Mouse (Mus musculus): ENCODE results near the gene Fmnl1. TPM values are rescaled to one million over a fixed set of nuclear protein-coding genes. Genes with fewer than 3 reads are reported as not detected.
"Not testable (repeated sequence)": the region's sequence is repeated elsewhere in the genome, so short reads cannot be mapped to it uniquely, and the experiment has no call there.

The Fmnl1 gene
- polyA plus RNA-seq, 1 experiment = 1.1 TPM

DNA sequence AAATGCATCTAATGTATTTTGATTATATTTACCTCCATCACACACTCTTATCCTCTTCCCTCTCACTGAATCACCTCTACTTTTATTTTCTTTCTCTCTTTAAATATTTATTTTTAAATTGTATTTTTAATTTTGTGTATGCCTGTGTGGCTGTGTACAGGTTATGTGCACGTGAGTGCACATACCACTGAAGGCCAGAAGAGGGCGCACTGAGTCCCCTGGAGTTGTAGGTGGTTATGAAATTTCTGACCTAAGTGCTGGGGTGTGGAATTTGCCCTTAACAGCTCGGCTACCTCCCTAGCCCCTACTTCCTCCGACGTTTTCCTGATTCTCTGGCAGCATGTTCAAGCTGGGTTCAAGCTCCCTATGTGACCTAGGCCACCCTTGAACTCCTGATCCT, 42.8 kb downstream of the Fmnl1 start:
- no peak overlapping the region for H3K27ac ChIP-seq (ENCODE audit: insufficient read depth, low read length)
- H3K4me1 ChIP-seq (ENCODE audit: control insufficient read depth, insufficient read depth, low read length) = no peaks in the 10 kb centered on the region
- TF ChIP-seq CTCF (IDR thresholded peaks at IDR 0.05; ENCODE audit: borderline replicate concordance, insufficient read depth, low read length) (no peak), POLR2A (IDR thresholded peaks at IDR 0.05; ENCODE audit: low read depth, low read length) (no peak)
- H3K4me3 ChIP-seq (ENCODE audit: insufficient read depth, low read length) = no peak overlapping the region

DNA sequence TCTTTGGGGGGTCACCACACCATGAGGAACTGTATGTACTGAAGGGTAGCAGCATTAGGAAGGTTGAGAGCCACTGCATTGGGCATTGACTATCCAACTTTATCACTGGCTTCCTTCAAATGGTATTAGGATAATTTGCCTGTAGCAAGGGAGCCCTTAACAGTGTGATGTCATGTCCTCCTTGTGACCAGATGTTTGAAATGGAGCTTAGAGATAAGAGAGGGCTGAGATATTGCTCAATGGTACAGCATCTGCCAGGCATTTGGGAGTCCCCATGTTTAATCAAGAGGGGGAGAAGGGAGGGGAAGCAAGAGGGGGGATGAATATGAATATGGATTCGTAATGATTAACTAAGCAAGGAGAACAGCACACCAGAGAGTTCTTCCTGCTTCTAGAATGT, 44.4 kb downstream of the Fmnl1 start:
- no peak overlapping the region for H3K4me3 ChIP-seq (ENCODE audit: insufficient read depth, low read length)

DNA sequence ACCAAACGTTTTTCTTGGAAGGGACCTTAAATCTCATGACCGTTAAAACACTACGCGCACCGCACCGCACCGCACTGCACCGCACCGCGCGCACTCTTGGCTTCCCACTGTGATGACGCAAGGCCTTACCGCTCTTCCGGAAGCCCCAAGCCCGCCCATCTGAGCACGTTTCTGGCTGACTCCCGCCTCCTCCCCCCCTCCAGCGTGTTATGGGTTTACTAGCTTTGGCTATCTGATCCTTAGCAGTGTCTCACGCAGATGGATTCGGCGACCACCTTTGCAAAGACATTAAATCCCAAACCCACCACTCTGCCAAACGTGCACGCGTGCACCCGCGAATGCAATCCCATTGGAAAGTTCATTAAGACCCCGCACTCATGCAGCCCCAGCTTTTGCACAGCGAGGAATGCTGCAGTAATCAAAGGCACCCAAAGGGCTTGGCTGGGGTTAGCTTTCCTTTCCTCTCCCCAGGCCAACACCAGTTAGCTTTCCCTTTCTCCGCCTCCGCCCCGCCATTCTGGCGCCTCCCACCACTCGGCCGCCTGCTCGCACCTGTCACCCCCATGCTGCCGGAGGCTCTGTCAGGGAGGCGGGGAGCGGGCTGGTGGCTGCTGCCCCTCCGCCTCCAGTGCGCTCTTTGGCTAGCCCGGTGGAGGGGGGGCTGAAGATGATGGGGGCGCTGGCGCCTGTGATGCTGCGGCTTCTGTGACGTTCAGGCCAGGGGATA, 47.0 kb downstream of the Fmnl1 start, which contains the start of gene Spata32:
Spata32 (minus strand) TSS at position 643 of the 727 bp plus-strand sequence.
- H3K4me1 ChIP-seq (ENCODE audit: control insufficient read depth, insufficient read depth, low read length) = no peaks in the 10 kb centered on the region
- H3K27ac ChIP-seq (ENCODE audit: insufficient read depth, low read length) = no peak within 1 kb of the TSS
- TF ChIP-seq POLR2A (IDR thresholded peaks at IDR 0.05; ENCODE audit: low read depth, low read length) (no peak), CTCF (IDR thresholded peaks at IDR 0.05; ENCODE audit: borderline replicate concordance, insufficient read depth, low read length) (no peak)
- peak within 1 kb of the TSS; percentile 22; the same call in 1 of the 2 replicates for H3K4me3 ChIP-seq (ENCODE audit: insufficient read depth, low read length)

More for the DNA sequence above, 44.4 kb downstream of the Fmnl1 start:
- H3K4me1 ChIP-seq (ENCODE audit: control insufficient read depth, insufficient read depth, low read length) = no peaks in the 10 kb centered on the region
- no peak for TF ChIP-seq POLR2A (IDR thresholded peaks at IDR 0.05; ENCODE audit: low read depth, low read length)
- no peak for TF ChIP-seq CTCF (IDR thresholded peaks at IDR 0.05; ENCODE audit: borderline replicate concordance, insufficient read depth, low read length)
- no peak overlapping the region for H3K27ac ChIP-seq (ENCODE audit: insufficient read depth, low read length)

DNA sequence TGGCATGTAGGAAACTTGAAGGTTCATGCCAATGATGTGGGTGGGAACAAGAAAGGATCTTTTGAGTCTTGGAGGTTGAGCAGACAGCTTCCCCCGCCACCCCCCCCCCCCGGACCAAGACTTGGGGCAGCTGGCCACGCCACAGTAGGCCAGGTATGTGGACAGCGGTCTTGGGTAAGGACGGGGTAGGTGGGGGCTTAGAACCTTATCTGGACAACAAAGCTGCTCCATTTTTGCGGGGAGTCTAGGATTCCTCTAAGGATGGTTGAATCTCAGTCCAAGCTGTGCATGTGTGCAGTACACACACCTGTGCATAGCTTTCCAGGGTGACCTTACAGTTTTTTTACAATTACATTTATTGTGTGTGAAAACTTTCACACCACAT, 47.6 kb downstream of the Fmnl1 start:
- 0 out of 2 replicates have a peak overlapping the region, but pooled peaks have one; percentile 22 for H3K4me3 ChIP-seq (ENCODE audit: insufficient read depth, low read length)
- H3K27ac ChIP-seq (ENCODE audit: insufficient read depth, low read length) = no peak overlapping the region
- H3K4me1 ChIP-seq (ENCODE audit: control insufficient read depth, insufficient read depth, low read length) = no peaks in the 10 kb centered on the region
- TF ChIP-seq CTCF (IDR thresholded peaks at IDR 0.05; ENCODE audit: borderline replicate concordance, insufficient read depth, low read length) (no peak), POLR2A (IDR thresholded peaks at IDR 0.05; ENCODE audit: low read depth, low read length) (no peak)

DNA sequence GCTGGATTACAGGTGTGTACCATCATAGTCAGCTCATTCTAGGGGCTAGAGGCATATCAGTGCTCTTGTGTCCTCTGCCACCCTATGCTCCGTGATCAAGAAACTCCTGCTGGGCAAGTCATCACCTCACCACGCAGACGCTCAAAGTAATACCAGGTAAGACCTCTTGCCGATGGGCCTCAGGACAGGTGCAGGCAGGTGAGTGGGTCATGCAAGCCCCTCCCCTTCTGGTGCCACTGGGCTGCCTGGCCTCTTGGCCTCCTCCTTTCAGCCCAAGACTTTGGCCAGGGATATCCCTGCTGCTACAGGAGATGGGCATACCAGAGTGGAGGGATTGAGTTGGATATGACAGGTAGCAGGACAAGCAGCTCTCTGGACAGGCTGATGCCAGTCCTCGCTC, 48.4 kb downstream of the Fmnl1 start:
- TF ChIP-seq CTCF (IDR thresholded peaks at IDR 0.05; ENCODE audit: borderline replicate concordance, insufficient read depth, low read length) (no peak), POLR2A (IDR thresholded peaks at IDR 0.05; ENCODE audit: low read depth, low read length) (no peak)

DNA sequence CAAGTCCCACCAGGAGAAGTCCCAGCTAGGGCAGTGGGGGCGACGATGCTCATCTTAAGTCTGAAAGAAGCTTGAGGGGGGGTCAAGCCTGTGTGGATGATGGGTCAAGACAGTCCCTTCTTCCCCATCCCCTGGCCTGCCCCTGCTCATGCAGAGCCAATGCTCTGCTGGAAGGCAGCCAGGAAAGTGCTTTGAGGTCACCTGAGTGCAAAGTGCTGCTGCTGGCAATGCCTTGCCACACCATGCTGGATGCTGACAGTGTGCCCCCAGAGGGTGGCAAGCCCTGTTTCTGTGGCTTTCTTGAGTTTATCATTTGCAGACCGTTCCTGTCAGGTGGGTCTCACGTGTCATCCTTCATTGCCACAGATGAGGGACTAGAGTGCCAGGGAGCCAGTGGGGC, 49.1 kb downstream of the Fmnl1 start:
- no peaks in the 10 kb centered on the region for H3K4me1 ChIP-seq (ENCODE audit: control insufficient read depth, insufficient read depth, low read length)
- H3K27ac ChIP-seq (ENCODE audit: insufficient read depth, low read length) = no peak overlapping the region
- no peak overlapping the region for H3K4me3 ChIP-seq (ENCODE audit: insufficient read depth, low read length)
- TF ChIP-seq POLR2A (IDR thresholded peaks at IDR 0.05; ENCODE audit: low read depth, low read length) = no peak
- TF ChIP-seq CTCF (IDR thresholded peaks at IDR 0.05; ENCODE audit: borderline replicate concordance, insufficient read depth, low read length) = no peak

More for the DNA sequence above, 48.4 kb downstream of the Fmnl1 start:
- Histone ChIP-seq H3K4me3 (ENCODE audit: insufficient read depth, low read length) (no peak overlapping the region), H3K27ac (ENCODE audit: insufficient read depth, low read length) (no peak overlapping the region), H3K4me1 (ENCODE audit: control insufficient read depth, insufficient read depth, low read length) (no peaks in the 10 kb centered on the region)

DNA sequence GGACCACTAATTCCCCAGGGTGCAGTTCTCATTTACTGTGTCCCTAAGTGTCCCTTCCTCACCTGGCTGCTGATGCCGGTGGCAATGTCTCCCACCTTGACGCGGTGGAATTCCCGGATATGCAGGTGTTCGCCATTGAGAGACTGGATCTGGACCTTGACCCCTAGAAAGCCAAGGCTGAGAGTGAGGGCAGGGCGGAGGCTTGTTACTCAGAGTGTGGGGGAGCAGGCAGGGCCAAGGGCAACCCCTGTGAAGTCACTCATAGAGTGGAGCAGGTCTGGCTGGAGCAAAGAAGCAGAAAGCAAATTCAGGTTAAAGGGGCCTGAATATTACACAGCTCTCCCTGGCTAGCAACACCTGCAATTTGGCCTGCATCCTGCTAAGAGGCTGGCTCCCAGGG, 50.5 kb downstream of the Fmnl1 start:
- Histone ChIP-seq H3K4me3 (ENCODE audit: insufficient read depth, low read length) (no peak overlapping the region), H3K27ac (ENCODE audit: insufficient read depth, low read length) (no peak overlapping the region), H3K4me1 (ENCODE audit: control insufficient read depth, insufficient read depth, low read length) (no peaks in the 10 kb centered on the region)
- TF ChIP-seq CTCF (IDR thresholded peaks at IDR 0.05; ENCODE audit: borderline replicate concordance, insufficient read depth, low read length) = no peak
- no peak for TF ChIP-seq POLR2A (IDR thresholded peaks at IDR 0.05; ENCODE audit: low read depth, low read length)

DNA sequence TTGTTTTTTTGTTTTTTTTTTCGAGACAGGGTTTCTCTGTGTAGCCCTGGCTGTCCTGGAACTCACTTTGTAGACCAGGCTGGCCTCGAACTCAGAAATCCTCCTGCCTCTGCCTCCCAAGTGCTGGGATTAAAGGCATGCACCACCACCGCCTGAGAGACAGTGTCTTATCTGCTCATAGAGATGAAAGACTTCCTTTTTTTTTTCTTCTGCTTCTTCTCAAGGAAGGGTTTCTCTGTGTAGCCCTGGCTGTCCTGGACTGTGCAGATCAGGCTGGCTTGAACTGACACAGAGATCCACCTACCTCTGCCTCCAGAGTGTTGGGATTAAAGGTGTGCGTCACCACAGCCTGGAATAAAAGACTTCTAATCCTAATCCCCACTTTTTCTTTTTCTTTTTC, 51.8 kb downstream of the Fmnl1 start:
- H3K4me1 ChIP-seq (ENCODE audit: control insufficient read depth, insufficient read depth, low read length); H3K27ac ChIP-seq (ENCODE audit: insufficient read depth, low read length); H3K4me3 ChIP-seq (ENCODE audit: insufficient read depth, low read length): not testable (repeated sequence)

DNA sequence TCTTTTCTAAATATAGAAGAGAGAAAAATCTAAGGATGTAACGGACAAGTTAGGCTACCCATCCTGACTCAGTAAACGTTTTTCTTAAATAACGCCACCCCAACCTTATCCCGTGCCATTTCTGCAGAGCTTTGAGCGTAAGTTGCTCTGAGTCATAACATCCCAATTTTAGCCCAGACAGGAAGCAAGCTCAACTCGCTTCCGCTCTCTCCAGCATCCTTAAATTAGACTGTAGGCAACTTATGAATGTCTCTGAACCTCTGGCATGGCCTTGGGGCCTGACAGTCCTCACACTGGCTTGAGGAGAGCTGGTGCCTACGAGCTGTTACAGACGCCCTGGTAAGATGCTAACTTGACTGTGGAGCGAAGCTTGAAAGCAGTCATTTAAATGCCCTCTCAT, 52.5 kb downstream of the Fmnl1 start:
- no peak overlapping the region for H3K4me3 ChIP-seq (ENCODE audit: insufficient read depth, low read length)
- no peaks in the 10 kb centered on the region for H3K4me1 ChIP-seq (ENCODE audit: control insufficient read depth, insufficient read depth, low read length)
- H3K27ac ChIP-seq (ENCODE audit: insufficient read depth, low read length) = no peak overlapping the region
- TF ChIP-seq POLR2A (IDR thresholded peaks at IDR 0.05; ENCODE audit: low read depth, low read length) (no peak), CTCF (IDR thresholded peaks at IDR 0.05; ENCODE audit: borderline replicate concordance, insufficient read depth, low read length) (no peak)

DNA sequence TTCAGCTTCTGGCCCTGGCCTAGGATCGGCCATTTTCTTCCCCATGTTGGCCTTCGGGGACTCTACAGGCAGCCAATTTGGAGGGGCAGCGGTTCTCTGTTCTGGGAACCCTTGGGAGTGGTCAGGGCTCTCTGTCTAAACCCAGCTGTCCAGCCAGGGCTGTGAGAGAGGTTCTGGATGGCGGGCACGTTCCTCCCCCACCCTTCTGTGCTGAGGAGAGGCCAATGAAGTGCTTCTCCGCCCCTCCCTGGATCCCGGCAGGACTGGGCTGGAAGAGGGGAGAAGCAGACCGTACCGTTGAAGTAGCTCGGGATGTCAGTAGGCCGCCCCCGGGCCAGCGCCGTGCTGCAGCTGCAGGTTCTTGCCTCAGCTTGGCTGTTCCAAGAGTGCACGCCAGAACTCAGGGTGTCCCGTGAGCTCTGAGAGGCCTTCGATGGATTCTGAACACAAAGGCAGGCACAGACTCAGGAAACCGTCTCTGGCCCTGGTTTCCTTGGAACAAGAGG, 53.1 kb downstream of the Fmnl1 start:
- TF ChIP-seq POLR2A (IDR thresholded peaks at IDR 0.05; ENCODE audit: low read depth, low read length) = no peak
- no peak for TF ChIP-seq CTCF (IDR thresholded peaks at IDR 0.05; ENCODE audit: borderline replicate concordance, insufficient read depth, low read length)
- Histone ChIP-seq H3K4me3 (ENCODE audit: insufficient read depth, low read length) (no peak overlapping the region), H3K4me1 (ENCODE audit: control insufficient read depth, insufficient read depth, low read length) (no peaks in the 10 kb centered on the region), H3K27ac (ENCODE audit: insufficient read depth, low read length) (no peak overlapping the region)

Data from embryonic fibroblast, embryonic 13.5 days (primary cell).